Mouse (Mus musculus) heart, adult 9 months (tissue): ENCODE results near the gene Robo2.

ENCODE experiments used
- DNase-seq, 2 experiments: peaks; one replicate each; pipeline ENCODE4 v3.0.0; 2022; ENCODE audit warnings: low spot score in 2 of 2

The Robo2 gene

DNA sequence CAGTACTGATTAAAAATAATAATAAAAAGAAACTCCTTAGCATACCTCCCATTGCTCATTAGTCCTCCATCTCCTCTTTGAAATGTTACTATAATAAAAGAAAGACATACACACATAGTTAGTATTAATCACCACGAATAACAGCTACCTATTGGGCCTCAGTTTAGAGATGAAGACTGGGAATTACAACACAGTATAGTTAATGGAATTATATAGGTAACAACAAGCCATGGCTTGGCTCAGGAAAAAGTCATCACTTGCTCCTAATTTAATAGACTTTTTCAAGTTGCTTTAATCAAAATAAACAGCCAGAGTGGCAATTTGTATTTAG lies 471.4 kb downstream of the Robo2 start:
- no peak for DNase-seq

DNA sequence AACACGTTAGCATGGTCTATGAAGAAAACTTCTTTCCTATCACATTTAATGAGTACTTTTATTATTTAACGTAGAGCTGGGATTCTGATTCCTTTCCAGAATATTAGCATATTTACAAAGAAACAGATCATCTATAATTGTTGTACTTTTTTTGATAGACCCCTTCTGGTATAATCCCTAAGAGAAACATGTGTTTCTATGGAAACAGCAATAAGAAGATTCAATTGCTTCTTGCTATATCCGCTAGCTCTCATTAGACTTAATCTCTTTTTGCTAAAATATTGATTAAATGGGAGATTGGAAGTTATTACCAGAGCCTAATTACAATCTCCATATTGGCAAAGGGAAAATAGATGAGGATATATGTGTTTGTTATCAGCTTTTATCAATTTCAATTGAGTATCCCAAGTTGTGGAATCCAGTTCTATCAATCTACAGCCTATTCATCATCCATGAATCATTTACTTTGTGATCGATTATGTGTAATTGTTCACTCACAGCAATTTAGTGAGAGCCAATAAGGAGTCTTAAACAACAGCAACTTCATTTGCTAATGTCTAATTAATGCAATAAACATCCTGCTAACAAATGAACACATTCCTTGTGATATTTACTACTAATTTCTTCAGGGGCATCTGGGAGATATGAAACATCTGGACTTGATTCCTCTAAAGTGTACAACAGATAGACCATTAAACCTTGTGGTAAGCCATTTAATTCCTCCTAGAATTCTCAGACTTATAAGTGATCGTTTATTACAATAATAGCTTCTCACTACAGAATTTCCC lies 472.0 kb downstream of the Robo2 start:
- no peak for DNase-seq

DNA sequence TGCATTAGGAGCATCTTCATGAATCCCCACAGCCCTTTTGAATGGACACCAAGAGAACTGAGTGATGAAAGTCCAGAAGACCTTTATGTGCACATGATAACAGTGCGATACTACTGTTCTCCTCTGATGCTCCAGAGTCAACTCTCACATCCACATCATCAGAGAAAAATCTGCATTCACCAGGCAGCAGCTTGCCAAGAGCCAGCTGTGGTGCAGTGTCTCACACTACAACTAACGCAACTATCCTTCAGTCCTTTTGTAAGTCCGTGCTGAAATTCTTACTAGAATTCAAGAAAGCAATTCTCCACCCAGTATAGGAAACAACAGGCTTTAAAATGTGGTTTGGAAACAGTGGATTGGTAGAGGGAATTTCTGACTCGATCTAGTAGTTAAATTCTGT lies 481.3 kb downstream of the Robo2 start:
- DNase-seq: no peak

DNA sequence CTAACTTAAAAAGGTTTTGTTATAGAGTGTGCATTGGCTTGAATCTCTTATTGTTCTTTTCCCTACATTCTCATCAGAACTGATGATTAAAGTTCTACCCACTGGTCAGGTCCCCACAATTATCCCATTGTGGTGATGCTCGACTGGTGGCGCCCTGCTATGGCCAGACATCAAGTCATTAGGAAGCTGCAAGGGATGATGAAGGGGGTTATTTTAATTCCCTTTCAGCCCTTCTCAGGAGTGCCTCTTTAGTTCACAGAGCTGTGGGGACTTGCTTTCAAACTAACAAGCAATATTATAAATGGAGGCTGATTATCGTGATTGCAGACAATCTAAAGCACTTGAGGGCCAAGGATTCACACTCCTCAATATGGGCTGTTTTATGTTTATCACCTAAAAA lies 484.1 kb downstream of the Robo2 start:
- DNase-seq: no peak

DNA sequence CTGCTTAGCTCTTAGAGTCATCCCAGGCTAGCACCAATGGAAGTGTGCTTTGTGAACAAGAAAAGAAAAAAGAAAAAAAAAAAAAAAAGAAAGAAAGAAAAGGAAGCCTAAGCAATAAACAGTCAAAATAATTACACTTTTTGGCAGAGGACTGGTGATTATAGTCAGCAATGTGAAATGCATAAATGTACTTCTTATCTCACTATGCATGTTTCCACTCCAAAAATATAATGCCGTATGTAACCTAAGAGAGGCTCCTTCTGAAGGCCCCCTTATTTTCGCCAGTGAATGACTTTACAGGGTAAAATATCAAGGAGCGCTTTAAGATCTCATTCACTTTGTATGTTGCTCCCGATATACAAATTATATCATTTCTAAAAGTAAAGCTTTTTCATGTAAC lies 496.2 kb downstream of the Robo2 start:
- no peak for DNase-seq

DNA sequence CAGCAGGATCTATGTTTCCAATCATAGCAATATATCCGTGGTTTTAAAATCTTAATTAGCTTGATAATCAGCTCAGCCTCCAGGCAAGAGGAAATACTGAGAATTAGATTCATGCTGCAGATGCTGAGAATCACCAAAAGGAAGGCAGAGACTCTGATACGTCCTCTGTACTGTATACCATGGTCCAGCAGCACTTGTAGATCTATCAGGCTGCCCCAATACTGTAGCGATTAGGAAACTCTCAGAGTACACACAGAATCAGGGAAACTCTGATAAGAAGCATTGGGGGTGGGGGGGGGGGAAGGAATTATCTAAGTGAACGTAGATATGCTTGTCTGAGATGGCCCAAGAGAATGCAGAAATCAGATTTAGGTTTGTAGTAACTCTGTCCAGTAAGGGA lies 496.7 kb downstream of the Robo2 start:
- no peak for DNase-seq

DNA sequence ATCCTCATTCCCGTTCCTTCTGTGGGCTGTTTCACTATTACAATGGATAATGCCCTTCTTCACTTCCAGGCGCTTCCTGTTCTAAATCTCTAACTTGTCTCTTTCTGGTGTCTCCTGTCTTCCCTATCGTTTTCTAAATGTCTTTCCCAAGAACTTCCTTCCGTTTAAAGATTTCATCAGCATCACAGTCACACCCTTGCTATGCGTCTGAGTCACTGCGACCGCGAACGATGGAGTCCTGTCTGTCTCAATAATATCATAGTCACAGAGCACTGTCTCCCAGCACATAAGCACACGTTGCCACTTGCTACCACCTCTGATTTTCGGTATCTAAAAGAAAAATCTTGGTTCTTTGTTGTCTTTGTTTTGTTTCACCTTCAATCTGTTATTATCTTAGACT lies 503.1 kb downstream of the Robo2 start:
- no peak for DNase-seq

DNA sequence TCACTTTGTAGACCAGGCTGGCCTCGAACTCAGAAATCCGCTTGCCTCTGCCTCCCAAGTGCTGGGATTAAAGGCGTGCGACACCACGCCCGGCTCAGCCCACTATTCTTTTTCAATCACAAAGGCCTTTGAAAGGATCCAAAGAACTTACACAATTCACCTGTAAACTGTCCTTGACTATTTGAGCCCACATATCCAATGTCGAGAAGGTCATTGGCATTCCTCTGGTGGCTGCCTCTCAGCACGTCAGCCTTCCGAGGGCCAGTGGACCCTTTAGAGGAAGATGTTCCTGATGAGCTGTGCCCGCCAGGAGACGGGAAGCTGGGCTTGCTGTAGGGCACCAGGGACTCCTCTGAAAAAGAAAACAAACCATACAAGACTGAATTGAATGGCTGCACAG lies 514.8 kb downstream of the Robo2 start:
- no peak for DNase-seq

DNA sequence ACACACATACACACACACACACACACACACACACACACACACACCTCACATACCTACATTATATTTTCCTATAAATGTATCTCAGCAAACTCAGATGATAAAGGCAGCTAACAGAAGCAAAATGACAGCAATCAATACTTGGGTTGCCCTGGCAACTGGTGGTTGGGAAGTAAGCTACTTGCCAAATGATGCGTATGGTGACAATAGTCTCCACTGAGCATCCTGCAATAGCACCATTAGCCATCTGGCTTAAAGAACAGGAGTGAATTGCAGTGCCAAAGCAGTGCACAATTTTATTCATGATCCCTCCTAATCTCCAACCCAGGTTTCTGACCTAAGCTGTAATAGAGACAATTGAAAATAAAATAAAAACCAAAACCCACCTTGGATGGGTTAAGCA lies 529.7 kb downstream of the Robo2 start:
- no peak for DNase-seq

DNA sequence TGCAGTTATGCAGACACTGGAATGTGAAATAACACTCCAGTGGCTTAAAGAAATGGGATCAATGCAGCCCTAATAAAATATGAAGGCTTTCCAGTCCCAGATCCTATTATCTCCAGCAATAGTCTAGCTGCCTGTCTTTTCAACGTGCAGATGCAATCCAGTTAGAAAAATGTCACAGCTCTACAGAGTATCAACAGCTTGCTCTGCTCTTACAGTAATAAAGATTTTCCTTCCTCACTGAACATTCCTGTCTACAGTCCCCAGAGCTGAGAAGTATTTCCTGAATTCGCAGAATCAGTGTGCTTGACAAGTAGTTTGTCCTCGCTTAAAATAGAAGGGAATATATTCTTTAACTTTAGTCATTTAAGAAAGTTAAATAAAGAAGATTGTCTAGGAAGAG lies 533.7 kb downstream of the Robo2 start:
- DNase-seq: no peak

DNA sequence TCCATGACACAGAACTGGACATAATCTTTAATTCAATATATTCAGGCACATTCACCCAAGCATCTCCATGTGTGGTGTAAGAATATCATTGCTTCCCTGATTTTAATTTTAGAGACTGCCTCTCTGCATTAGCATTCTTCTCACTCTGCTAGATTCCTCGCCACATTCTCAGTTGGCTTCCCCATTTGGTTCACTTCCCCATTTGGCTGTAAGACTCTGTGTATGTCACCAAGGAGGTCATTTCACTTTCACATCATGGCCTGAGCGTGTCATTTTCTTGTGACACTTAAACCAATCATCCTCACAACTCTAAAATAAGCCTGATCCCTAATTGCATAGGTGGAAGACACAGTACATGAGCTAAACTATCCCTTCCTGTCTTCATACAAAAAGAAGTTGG lies 536.6 kb downstream of the Robo2 start:
- peak in 1 of 2 experiments; percentile 6 for DNase-seq

DNA sequence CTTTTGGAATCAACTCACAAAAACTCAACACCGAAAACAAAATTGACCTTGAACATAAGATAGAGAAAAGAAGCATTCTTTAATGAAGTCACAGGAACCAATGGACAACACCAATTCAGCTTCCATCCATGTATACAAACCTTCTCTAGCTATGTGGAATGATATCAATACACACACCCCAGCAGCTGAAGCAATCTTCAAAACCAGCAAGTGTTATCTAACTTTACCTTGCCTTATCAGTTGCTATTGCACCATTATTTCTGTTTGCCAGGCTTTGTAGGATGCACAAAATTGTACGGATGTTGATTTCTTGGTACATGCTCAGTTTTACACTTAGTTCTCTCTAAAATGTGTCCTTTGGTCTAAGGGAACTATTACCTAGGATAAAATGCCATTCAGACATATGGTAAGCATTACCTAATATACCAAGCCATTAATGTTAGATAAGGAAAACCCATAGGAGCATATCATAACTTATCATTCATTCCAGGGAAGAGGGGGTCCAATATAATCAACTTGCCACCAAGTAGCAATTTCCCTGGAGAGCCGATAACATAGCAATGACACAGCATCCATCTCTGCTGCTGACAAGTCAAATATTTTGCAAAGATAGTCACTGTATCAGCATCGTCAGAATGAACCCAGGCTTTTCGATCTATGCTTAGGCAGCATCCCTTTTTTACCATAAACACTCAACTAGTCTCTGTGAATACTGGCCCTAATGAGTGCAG lies 537.6 kb downstream of the Robo2 start:
- no peak for DNase-seq

DNA sequence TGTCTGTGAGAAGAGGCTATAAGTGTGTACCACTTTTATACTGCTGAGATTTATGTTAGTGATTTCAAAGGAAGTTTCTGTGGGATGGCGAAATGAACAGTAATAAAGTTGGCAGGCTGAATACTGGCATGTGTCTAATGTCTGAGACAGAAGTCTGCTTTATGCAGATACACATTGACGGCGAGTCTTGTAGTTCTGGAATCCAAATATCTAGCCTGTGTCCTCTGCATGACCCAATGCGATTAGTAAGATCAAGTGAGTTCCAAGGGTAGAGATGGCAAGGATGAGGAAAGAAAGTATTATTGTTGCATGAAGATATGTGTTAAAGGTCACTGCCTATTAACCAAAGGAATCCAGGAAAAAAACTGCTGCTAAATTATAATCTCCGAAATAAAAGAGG lies 541.3 kb downstream of the Robo2 start:
- no peak for DNase-seq

DNA sequence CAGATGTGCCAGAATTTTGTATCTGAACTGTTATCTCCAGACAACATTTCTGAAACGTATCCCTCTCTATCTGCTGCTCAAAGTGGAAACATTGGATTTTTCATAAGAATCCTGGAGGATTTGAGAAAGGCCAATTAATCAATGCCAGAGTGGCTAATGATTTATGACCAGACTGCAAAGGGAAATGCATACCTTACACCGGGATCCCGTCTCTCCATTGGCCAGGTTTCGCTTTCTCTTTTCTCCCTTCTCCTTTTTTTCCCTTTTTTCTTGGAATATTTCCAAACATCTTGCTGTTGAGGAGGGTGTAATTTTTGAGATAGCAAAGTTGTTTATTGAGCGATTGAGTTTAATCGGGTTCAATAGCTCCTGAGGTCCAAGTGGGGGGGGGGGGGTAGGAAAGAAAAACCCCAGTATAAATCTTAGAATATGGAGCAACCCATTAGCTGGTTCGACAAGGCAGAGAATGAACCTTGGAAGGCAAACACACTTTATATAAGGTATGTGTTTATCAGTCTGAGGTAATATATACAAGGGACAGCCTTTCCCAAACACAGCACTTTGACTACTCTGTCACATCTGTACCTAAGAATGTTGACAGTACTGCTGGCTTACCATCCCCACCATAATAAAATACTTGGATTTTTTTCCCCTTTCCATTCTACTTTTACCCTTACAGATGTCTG lies 542.0 kb downstream of the Robo2 start:
- no peak for DNase-seq

DNA sequence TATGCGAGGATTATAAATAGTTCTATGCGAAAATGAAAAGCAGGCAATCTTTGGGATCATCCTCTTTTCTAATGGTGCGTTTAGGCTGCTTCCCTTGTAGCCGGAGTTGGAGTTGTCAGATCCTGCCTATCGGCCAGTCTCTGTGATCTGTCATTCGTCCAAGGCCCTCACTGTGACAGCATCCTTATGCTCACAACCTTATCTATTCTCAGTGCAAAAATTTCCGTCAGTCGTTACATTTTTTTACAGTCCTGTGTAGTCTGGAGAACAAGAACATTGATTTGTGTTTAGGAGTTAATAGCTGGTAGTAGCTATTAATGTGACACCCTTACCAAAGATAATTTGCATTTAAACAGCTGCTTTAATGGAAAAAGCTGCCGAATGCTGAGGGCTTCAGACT lies 547.0 kb downstream of the Robo2 start:
- DNase-seq: no peak

DNA sequence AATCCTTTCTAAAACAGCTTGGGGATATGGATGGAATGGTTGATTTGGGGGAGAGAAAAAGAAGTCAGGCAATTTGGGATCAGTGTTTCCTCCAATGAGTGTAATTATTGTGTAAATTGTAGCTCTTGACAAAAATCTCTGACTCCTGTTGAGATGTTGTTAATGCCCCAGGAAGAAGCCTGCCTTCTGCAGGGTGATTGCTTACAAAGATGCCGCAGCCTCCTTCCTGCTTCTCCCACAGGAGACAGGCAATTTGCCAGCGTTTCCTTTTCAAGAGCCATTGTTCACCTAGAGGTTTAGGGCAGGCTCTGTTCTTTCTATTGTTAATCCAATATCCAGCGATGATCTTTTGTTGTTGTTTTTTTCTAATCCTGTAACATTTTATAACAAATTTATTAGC lies 547.9 kb downstream of the Robo2 start:
- peak; percentile 12 to 41 for DNase-seq

DNA sequence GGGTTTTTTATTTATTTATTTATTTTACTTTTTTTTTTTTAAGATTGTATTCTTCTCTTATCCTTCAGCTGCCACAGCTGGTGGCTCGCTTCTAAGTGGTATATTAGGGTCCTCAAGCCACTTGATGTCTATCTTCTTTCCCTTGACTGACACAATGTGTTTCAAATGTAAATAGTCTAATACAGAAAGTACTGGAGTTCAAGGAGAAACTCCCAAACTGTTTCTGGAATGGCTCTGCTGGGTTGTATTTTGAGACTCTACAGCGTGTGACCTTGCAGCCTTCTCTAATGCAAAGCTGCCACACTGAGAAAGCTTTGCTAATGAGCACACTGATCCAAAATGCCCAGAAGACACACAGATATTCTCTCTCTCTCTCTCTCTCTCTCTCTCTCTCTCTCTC lies 552.9 kb downstream of the Robo2 start:
- no peak for DNase-seq

DNA sequence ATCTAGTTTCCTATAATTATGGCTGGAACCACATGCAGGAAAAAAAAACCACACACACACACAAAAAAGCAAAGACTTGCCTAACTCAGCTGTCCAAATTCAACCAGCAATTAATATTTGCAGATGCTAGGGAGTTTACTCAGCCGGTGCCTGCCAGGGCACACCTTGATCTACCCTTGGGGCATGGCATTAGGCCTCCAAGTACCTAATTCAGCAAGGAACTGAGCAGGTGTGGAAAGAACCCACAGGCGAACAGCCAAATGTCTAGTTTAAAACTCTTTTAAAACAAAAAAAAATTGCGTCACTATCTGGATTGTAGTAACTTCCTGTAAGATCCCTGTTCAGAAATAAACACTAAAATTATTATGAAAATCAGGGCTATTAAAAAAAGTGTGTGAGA lies 555.8 kb downstream of the Robo2 start:
- DNase-seq: no peak
